Mouse (Mus musculus): ENCODE results near the gene Clip1. TPM values are rescaled to one million over a fixed set of nuclear protein-coding genes. Genes with fewer than 3 reads are reported as not detected.

Gene Clip1
- polyA plus RNA-seq, 2 experiments, result 33.4 to 37.1 TPM

GRCm38 (mm10) chr5:123662059-123662458, 22.4 kb downstream of the Clip1 start:
- Histone ChIP-seq H3K4me2 (replicated peaks; ENCODE audit: low read depth, low read length, severe bottlenecking) (no peak overlapping the region), H3K36me3 (ENCODE audit: control insufficient read depth, insufficient read depth, low read length) (no peaks in the 10 kb centered on the region), H3K27ac (replicated peaks; ENCODE audit: low read depth, low read length) (no peak overlapping the region), H3K9ac (ENCODE audit: low read depth, low read length, severe bottlenecking) (no peak overlapping the region), H3K4me3 (replicated peaks; ENCODE audit: low read length) (no peak overlapping the region), H3K4me1 (ENCODE audit: control insufficient read depth, insufficient read depth, low read length) (peaks cover 3% of the 10 kb centered on the region; the same call in 1 of the 2 replicates), H3K27me3 (ENCODE audit: control insufficient read depth, insufficient read depth, low read length) (no peaks in the 10 kb centered on the region), H3K9me3 (ENCODE audit: control insufficient read depth, low read length) (no peaks in the 10 kb centered on the region)
- TF ChIP-seq POLR2A (IDR thresholded peaks at IDR 0.05; ENCODE audit: borderline replicate concordance, extremely low read depth, insufficient read depth, insufficient read length), result no peak
- DNase-seq (ENCODE audit: low spot score) (no peak), ATAC-seq (ENCODE audit: low FRiP score, low read depth) (no peak)
- WGBS, result 59% methylated on average over 9 of the region's 9 CpGs

GRCm38 (mm10) chr5:123661602-123662001, 22.8 kb downstream of the Clip1 start:
- 76% methylated on average over 3 of the region's 3 CpGs for WGBS
- H3K36me3 ChIP-seq (ENCODE audit: control insufficient read depth, insufficient read depth, low read length), result no peaks in the 10 kb centered on the region
- TF ChIP-seq POLR2A (IDR thresholded peaks at IDR 0.05; ENCODE audit: borderline replicate concordance, extremely low read depth, insufficient read depth, insufficient read length), result no peak
- H3K4me3 ChIP-seq (replicated peaks; ENCODE audit: low read length), result no peak overlapping the region
- no peaks in the 10 kb centered on the region for H3K9me3 ChIP-seq (ENCODE audit: control insufficient read depth, low read length)
- DNase-seq (ENCODE audit: low spot score), result no peak
- H3K9ac ChIP-seq (ENCODE audit: low read depth, low read length, severe bottlenecking), result no peak overlapping the region
- no peak overlapping the region for H3K27ac ChIP-seq (replicated peaks; ENCODE audit: low read depth, low read length)
- ATAC-seq (ENCODE audit: low FRiP score, low read depth), result no peak
- H3K4me2 ChIP-seq (replicated peaks; ENCODE audit: low read depth, low read length, severe bottlenecking), result no peak overlapping the region
- no peaks in the 10 kb centered on the region for H3K27me3 ChIP-seq (ENCODE audit: control insufficient read depth, insufficient read depth, low read length)
- peaks cover 3% of the 10 kb centered on the region; the same call in 1 of the 2 replicates for H3K4me1 ChIP-seq (ENCODE audit: control insufficient read depth, insufficient read depth, low read length)

DNA sequence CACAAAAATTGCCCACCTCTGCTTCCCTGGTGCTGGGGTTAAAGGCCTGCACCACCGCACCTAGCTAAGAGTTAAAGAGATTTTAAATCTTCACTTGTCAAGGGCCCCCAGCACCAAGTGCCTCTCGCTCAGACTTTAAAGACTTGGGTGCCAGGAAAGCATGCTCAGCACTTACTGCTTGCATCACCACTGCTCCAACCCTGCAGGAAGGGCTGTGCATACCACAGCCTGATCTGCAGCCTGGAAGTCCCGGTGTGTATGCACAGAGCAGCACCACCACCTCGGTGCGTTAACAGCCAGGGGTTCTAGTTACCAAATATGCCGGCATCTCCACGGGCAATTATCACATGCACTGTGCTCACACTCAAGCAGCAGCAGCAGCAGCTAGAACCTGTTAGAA, 26.8 kb downstream of the Clip1 start:
- ATAC-seq (ENCODE audit: low FRiP score, low read depth) (no peak), DNase-seq (ENCODE audit: low spot score) (no peak)
- H3K9me3 ChIP-seq (ENCODE audit: control insufficient read depth, low read length), result no peaks in the 10 kb centered on the region
- no peak overlapping the region for H3K4me2 ChIP-seq (replicated peaks; ENCODE audit: low read depth, low read length, severe bottlenecking)
- no peak overlapping the region for H3K9ac ChIP-seq (ENCODE audit: low read depth, low read length, severe bottlenecking)
- no peak overlapping the region for H3K27ac ChIP-seq (replicated peaks; ENCODE audit: low read depth, low read length)
- no peak for TF ChIP-seq POLR2A (IDR thresholded peaks at IDR 0.05; ENCODE audit: borderline replicate concordance, extremely low read depth, insufficient read depth, insufficient read length)
- H3K4me1 ChIP-seq (ENCODE audit: control insufficient read depth, insufficient read depth, low read length), result no peaks in the 10 kb centered on the region
- 38% methylated on average over 7 of the region's 7 CpGs for WGBS
- peaks cover 20% of the 10 kb centered on the region for H3K36me3 ChIP-seq (ENCODE audit: control insufficient read depth, insufficient read depth, low read length)
- no peak overlapping the region for H3K4me3 ChIP-seq (replicated peaks; ENCODE audit: low read length)
- H3K27me3 ChIP-seq (ENCODE audit: control insufficient read depth, insufficient read depth, low read length), result no peaks in the 10 kb centered on the region

DNA sequence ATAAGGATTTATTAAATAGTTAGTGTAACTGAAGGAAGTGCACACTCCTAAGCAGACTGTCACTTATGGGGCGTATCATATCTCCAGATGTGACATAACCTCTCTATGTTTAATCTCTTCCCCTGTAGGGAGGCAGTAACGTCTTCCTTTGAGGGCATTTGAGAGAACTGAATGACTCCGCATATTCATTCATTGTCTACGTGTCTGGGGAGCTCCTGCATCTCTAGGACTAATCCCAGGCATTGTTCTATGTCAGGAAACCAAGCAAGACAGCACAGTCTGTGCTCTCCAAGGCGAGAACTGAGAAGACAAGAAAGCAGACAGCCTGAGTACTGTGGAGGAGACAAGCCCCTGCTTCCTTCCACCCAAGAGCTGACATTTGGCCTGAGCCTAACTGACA, 29.5 kb downstream of the Clip1 start:
- peaks cover 26% of the 10 kb centered on the region for H3K36me3 ChIP-seq (ENCODE audit: control insufficient read depth, insufficient read depth, low read length)
- no peak for TF ChIP-seq POLR2A (IDR thresholded peaks at IDR 0.05; ENCODE audit: borderline replicate concordance, extremely low read depth, insufficient read depth, insufficient read length)
- no peaks in the 10 kb centered on the region for H3K9me3 ChIP-seq (ENCODE audit: control insufficient read depth, low read length)
- no peak overlapping the region for H3K4me2 ChIP-seq (replicated peaks; ENCODE audit: low read depth, low read length, severe bottlenecking)
- H3K4me1 ChIP-seq (ENCODE audit: control insufficient read depth, insufficient read depth, low read length), result no peaks in the 10 kb centered on the region
- 83% methylated on average over 5 of the region's 5 CpGs for WGBS
- H3K27ac ChIP-seq (replicated peaks; ENCODE audit: low read depth, low read length), result no peak overlapping the region
- no peaks in the 10 kb centered on the region for H3K27me3 ChIP-seq (ENCODE audit: control insufficient read depth, insufficient read depth, low read length)
- no peak overlapping the region for H3K4me3 ChIP-seq (replicated peaks; ENCODE audit: low read length)
- no peak overlapping the region for H3K9ac ChIP-seq (ENCODE audit: low read depth, low read length, severe bottlenecking)
- DNase-seq (ENCODE audit: low spot score), result no peak
- ATAC-seq (ENCODE audit: low FRiP score, low read depth), result no peak

- no peak overlapping the region for H3K4me3 ChIP-seq (replicated peaks; ENCODE audit: low read length)
- DNase-seq (ENCODE audit: low spot score) (no peak), ATAC-seq (ENCODE audit: low FRiP score, low read depth) (no peak)
- no peaks in the 10 kb centered on the region for H3K4me1 ChIP-seq (ENCODE audit: control insufficient read depth, insufficient read depth, low read length)
- peaks cover 29% of the 10 kb centered on the region for H3K36me3 ChIP-seq (ENCODE audit: control insufficient read depth, insufficient read depth, low read length)
- TF ChIP-seq POLR2A (IDR thresholded peaks at IDR 0.05; ENCODE audit: borderline replicate concordance, extremely low read depth, insufficient read depth, insufficient read length), result no peak
- H3K9me3 ChIP-seq (ENCODE audit: control insufficient read depth, low read length), result no peaks in the 10 kb centered on the region
- no peak overlapping the region for H3K27ac ChIP-seq (replicated peaks; ENCODE audit: low read depth, low read length)
- WGBS, result 87% methylated on average over 10 of the region's 11 CpGs
- H3K27me3 ChIP-seq (ENCODE audit: control insufficient read depth, insufficient read depth, low read length), result no peaks in the 10 kb centered on the region
- H3K4me2 ChIP-seq (replicated peaks; ENCODE audit: low read depth, low read length, severe bottlenecking), result no peak overlapping the region
- no peak overlapping the region for H3K9ac ChIP-seq (ENCODE audit: low read depth, low read length, severe bottlenecking)
Observed at GRCm38 (mm10) chr5:123653287-123653801, 31.1 kb downstream of the Clip1 start.

DNA sequence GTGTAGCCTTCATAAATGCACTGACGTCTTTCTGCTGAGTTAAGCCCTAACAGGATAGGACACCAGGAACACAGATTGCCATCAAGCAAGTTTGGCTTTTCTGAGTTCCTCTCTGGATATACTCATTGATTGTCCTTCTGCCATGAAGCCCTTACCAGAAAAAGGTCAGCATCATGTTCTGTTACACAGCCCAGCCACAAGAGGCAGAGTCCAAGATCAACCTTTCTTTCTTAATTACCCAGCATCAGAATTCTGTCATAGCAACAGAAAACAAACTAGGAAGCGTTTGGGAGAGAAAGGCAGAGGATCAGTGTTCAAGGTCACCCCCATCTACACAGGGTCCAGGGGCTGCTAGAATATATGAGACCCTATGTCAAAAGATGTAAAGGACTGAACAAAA, 33.6 kb downstream of the Clip1 start:
- Histone ChIP-seq H3K9ac (ENCODE audit: low read depth, low read length, severe bottlenecking) (no peak overlapping the region), H3K36me3 (ENCODE audit: control insufficient read depth, insufficient read depth, low read length) (peaks cover 48% of the 10 kb centered on the region), H3K9me3 (ENCODE audit: control insufficient read depth, low read length) (no peaks in the 10 kb centered on the region), H3K4me3 (replicated peaks; ENCODE audit: low read length) (no peak overlapping the region), H3K27me3 (ENCODE audit: control insufficient read depth, insufficient read depth, low read length) (no peaks in the 10 kb centered on the region), H3K4me2 (replicated peaks; ENCODE audit: low read depth, low read length, severe bottlenecking) (no peak overlapping the region), H3K4me1 (ENCODE audit: control insufficient read depth, insufficient read depth, low read length) (no peaks in the 10 kb centered on the region), H3K27ac (replicated peaks; ENCODE audit: low read depth, low read length) (no peak overlapping the region)
- no peak for ATAC-seq (ENCODE audit: low FRiP score, low read depth)
- 65% methylated on average over 2 of the region's 2 CpGs for WGBS
- no peak for TF ChIP-seq POLR2A (IDR thresholded peaks at IDR 0.05; ENCODE audit: borderline replicate concordance, extremely low read depth, insufficient read depth, insufficient read length)
- no peak for DNase-seq (ENCODE audit: low spot score)

Measured in limb, embryonic 14.5 days (tissue).